Mouse (Mus musculus) lung, postnatal 36 days (tissue): ENCODE measurements around the gene Ruvbl2.

ENCODE experiments used
- DNase-seq: peaks from one replicate; pipeline ENCODE4 v3.0.0; 2022; ENCODE audit warnings: mixed read lengths

Ruvbl2 gene

DNA sequence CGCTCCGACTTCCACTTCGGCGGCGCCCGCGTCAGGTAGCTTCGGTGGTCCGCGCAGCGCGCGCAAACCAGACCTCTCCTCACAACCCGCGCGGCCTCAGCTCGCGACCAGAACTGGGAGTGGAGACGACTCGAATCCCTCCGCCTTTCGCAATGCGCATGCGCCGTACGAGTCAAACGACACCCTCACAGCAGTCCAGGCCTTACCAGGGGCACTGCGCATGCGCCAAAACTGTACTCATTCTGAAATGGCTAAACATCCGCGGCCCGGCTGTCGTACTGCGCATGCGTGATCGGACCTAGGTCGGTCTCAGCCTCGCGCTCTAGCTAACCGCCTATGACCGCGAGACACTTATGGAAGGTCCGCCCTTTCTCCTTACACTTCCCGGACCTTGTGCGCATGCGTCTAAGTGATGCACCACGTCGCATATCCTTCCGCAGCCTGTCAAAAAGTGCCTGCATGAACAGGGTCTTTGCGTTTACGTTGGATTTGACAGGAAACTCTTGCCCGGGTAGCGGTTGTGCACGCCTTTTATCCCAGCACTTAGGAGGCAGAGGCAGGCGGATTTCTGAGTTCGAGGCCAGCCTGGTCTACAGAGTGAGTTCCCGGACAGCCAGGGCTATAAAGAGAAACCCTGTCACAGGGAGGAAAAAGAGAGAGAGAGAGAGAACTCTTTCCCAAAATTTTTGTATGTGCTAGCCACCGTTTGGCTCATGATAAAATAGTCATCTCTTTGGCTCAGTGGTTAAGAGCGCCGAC is 42.1 kb downstream of the Ruvbl2 start, which contains the start of gene Snrnp70:
TSS of gene Snrnp70 (minus strand) at position 165 of the 759 bp plus-strand sequence.
- DNase-seq = peak; percentile 100

DNA sequence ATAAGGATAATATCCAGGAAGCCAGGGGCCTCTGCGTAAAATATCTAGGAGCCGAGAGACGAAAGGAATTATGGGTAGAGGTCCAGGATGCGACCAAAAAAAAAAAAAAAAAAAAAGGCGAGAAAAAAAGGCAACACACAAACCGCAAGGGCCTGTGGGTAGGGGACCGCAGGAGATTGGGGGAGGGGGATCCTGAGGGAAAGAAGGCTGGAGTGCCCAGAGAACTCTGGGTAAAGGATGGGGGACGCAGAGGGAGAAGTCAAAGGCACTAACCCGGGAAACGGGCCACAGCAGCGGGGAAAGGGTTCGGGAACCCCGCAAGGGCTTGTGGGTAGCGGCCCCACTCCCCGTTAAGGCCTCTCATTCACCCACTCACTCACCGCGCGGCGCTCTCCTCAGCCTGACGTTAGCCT is 42.8 kb downstream of the Ruvbl2 start:
- no peak for DNase-seq

DNA sequence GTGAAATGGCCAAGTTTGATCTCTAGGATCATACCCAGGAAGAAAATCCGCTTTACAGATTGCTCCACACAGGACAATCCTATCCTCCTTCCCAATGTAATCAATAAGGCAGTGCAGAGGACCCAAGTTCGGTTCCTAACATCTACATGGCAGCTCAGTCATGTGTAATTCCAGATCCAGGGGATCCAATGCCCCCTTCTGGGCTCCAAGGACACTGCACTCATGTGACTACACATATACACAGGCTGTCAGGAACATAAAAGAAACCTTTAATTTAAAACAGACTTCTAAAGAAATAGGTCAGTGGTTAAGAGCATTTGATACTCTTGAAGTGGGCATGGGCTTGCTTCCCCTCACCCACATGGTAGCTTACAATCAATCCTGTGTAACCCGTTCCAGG is 51.8 kb downstream of the Ruvbl2 start:
- no peak for DNase-seq

DNA sequence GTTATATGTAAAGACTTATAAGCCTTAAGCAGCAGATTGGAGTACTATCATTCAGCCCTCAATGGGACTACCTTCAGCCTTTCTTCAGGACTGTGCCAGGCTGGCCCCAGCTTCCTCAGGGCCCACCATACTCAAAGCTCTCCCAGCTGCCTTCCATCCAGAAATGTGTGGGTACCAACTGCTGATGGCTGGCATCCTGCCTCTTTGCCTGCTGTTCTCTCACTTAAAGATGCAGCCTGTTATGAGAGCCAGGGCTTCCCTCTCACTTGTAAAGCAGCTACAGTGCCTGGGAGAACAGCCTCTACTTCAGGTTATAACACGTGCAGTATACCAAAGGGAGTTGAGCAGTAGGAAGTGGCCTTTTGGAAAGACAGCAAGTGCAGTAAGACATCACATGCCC is 61.8 kb downstream of the Ruvbl2 start:
- no peak for DNase-seq

DNA sequence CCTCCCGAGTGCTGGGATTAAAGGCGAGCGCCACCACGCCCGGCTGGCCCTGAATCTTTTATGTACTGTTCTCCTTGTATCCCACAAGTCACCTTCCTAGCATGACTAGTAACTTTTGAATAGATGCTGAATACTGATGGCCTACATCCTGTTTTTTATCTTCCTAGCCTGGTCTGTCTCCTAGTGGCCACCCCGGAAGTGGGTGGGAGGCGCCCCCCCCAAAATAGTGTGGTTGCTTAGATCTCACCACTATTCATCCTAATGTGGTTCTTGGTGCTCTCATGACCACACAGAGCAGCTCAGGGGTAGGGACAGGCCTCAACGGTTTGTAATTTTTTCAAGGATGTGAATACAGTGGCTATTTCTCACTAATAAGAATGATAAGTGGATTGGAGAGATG is 63.3 kb downstream of the Ruvbl2 start:
- DNase-seq = no peak

DNA sequence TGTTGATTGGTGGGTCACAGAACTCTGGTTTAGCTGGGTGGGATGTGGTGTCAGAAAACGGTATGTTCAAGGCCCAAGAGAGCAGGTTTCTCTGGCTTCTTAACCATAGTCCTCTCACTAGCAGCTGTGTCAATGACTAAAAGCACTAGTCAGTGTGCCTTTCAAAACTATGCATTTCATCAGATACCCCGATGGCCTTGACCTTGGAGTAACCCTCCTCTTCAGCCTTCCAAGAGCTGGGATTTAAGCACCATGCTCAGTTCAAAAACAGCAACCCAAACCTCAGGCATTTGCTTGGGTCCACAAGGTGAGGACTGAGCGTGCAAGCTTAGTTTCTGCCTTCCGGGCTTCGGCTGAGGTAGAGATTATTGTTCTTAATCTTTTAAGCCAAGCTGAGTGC is 65.5 kb downstream of the Ruvbl2 start:
- DNase-seq = no peak
